Mouse (Mus musculus): Measurements from ENCODE around the gene Gm10217.
A peak's percentile ranks its signal among the peaks of the same experiment; 100 is the strongest.

Gene Gm10217

GRCm38 (mm10) chr8:9863951-9864350, at the start of gene Gm10217:
Gm10217 (plus strand) TSS chr8:9864251.
- DNase-seq = no peak

- no peak for DNase-seq
Observed at GRCm38 (mm10) chr8:9824770-9825169, 39.3 kb upstream of the Gm10217 start.

GRCm38 (mm10) chr8:9840257-9840656, 23.8 kb upstream of the Gm10217 start:
- no peak for DNase-seq

- no peak for DNase-seq
Observed at GRCm38 (mm10) chr8:9859286-9859685, 4.8 kb upstream of the Gm10217 start.

- no peak for DNase-seq
Observed at GRCm38 (mm10) chr8:9860539-9861203, 3.4 kb upstream of the Gm10217 start.

DNA sequence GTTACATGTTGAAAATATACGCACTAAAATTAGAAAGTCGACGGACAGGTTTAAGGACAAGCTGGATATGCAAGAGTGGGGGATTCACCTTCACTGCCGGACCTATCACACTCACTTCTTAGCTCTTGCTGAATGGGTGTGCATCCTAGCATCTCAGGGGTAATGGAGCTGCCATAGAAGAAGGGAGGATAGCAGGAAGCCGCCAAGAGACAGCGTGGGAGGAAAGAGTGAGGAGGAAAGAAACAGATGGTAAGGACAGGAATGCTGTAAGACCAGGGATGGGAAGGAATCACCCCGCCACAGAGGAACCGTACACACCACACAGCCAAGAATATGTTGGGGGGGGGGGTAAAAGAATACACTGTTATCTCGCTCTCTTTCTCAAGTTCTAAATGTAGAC, 1.1 kb downstream of the Gm10217 start:
- no peak for DNase-seq

DNA sequence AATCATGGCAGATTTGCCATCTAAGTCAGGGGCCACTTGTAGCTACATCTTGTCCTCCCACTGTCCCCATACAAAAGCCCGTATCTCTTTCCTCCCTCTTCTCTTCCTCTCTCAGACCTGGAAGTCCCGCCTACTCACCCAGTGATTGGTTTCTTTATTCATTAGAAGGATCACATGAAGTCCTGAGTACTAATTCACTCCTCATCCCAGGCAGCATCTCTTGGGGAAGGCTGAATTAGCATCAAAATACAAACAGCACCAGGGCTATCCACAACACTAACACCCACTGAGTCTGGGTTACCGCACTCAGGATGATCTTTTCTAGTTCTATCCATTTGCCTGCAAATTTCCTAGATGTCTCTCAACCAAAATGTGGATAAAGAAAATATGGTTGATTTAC, 4.0 kb downstream of the Gm10217 start:
- DNase-seq = no peak

DNA sequence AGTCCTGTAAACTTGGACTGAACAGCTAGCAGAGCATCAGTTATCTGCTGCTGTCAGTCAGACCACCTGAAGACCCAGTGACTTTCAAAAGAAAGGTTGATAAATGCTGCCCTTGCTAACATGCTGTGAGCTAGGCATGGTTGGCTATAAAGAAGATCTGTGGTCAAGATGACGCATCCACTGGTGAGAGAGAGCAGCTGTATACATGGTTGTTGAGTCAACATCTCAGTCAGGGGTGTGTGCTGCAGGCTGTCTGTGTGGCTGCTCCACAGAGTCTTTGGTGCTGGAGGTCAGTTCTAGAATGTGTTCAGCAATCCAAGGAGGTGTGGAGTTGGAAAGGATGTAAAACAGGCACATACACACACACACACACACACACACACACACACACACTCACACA, 12.2 kb downstream of the Gm10217 start:
- no peak for DNase-seq

DNA sequence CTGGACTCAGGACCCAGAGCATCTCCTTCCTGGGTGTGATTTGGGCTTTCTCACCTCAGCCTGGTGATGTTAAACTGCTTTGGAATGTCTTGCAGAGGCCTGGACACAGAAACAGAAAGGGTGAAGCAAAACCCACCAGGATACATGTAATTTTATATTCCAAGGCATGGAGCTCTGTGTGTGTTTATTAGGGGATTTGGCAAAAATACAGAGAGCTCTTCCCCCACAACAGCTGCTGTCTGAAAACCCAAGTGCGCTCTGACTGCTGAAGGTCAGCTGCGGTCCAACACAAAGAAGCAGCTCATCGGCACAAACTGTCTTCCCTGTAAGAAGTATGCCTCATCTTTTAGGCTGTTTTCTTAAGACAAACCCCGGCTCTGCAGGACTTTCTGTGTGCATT, 15.9 kb downstream of the Gm10217 start:
- DNase-seq = no peak

- no peak for DNase-seq
Observed at GRCm38 (mm10) chr8:9886714-9887113, 22.7 kb downstream of the Gm10217 start.

GRCm38 (mm10) chr8:9899199-9899598, 35.1 kb downstream of the Gm10217 start:
- DNase-seq = no peak

DNA sequence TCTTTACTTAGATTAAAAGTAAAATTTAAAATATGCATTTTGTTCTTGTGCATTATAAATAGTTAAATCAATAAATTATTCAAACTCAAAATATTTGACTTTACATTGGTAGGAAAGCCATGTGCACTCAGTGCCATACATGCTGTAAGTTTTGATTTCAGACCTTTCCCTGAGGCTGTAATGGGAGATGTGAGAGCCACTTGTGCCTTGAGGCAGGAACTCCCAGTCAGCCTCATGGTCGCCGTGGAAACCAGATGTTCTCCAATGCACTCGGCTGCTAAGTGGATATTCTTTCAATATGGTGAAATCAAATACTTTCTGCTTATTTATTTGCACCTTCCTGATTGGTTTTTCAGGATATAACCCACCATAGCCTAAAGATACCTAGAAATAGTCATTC, 35.6 kb downstream of the Gm10217 start:
- DNase-seq = peak; percentile 2
